Mouse (Mus musculus) lung, adult 18-20 months (tissue): ENCODE results near the gene Hbq1b.

Source experiments
- DNase-seq, 2 experiments: peaks; one replicate each; pipeline ENCODE4 v3.0.0; 2022; ENCODE audit warnings: mixed read lengths in 2 of 2

Hbq1b gene

DNA sequence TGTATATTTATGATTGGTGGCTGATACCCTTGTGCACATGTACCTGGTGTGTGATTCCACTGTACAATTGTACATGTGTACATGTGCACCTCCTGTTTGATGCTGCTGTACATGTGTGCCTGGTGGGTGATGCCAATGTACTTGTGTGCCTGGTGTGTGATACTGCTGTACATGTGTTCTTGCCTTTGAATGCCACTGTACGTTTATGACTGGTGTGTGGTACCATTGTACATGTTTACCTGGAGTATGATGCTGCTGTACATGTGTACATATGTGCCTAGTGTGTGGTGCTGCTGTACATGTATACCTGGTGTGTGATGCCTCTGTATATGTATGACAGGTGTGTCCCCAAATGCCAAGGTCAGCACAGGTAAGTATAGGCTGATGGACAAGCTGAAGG lies 14.7 kb downstream of the Hbq1b start:
- DNase-seq, result no peak

DNA sequence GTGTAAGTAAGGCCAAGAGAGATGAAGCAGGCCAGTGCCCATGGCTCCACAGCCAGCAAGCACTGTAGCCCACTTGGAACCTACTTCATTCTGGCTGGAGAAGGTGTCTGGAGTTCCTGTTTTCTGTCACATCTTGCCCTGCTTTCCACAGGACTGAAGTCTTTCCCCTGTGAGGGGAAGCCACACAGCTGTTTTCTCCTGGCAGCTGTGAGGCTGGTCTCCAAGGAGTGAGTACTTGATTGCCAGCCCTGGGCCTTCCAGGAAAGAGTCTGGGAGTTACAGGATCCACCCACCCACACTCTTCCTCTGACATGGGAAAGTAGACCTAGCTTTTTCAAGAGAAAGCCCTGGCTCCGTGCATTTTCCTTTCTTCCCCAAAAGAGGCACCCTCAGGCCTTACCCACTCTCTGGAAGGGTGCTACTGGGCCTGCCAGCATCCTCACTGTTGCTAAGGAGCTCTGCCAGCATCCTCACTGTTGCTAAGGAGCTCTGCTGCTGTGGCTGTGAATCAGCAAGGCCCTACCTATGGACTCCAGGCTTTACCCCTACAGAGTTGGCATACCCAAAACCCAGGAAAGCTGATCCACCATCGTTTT lies 16.2 kb downstream of the Hbq1b start:
- DNase-seq, result peak; percentile 15 to 35

GRCm38 (mm10) chr11:32303455-32303854 lies 16.7 kb downstream of the Hbq1b start:
- DNase-seq, result no peak

GRCm38 (mm10) chr11:32307006-32307405 lies 20.2 kb downstream of the Hbq1b start:
- DNase-seq, result no peak

DNA sequence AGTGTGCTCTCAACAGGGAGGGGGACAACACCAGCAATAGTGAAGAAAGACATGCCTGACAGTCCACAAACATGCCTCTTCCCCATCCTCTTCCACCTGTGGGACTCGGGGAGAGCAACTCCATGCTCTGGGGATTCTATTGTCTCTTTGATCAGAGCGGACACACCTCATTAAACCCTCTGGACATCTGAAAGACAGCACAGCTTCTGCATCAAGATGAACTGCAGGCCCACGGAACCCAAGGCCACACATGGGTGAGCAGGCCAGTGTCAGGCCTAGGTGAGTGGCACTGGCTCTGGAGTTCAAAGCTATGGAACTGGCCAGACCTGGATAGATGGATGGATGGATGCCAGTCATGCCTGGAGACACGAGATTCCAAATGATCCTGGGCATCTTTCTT lies 22.7 kb downstream of the Hbq1b start:
- no peak for DNase-seq

- DNase-seq, result no peak
These were observed 23.2 kb downstream of the Hbq1b start for GRCm38 (mm10) chr11:32309928-32310327.

GRCm38 (mm10) chr11:32316009-32316408 lies 29.2 kb downstream of the Hbq1b start:
- DNase-seq, result no peak

- no peak for DNase-seq
These were observed 33.9 kb downstream of the Hbq1b start for GRCm38 (mm10) chr11:32320507-32321195.

GRCm38 (mm10) chr11:32321196-32321565 lies 34.4 kb downstream of the Hbq1b start:
- peak; percentile 12 to 39 for DNase-seq

DNA sequence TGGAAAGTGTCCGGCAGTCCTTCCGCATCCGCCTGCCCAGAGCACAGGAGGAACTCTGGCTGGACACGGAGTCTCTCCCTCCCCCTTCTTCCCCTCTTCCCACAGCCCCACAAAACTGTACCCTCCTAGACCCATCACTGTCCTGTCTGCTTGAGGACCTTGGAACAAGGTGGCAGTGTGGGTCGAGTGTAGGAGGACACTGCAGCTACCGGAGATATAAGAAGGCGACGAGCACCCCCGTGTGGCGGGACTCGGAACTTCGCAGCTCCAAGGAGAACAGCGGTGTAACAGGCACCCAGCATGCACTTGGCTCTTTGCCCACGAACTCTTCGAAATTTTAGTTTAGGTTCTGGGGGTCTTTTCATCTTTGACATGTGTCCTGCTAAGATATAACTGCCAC lies 37.8 kb downstream of the Hbq1b start:
- peak; percentile 76 to 81 for DNase-seq

GRCm38 (mm10) chr11:32331075-32331474 lies 44.3 kb downstream of the Hbq1b start:
- DNase-seq, result peak; percentile 17 to 26

DNA sequence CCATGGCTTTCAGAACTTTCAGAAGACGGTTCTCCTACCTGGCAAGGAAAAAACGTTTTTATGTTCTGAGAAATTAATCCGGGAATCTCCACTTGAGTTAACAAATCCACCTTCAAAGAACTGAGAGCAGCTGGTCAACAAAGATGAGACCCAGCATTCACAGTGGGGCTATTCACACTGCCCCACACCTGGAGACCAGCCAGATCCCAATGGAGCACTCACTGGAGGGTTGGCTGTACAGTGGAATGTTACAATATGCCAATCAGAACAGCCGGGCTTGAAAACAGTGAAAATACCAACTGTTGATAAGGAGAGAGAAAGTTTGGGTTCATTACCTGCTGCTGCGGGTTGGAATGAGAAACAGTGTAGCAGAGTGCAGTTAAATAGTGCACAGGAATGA lies 45.1 kb downstream of the Hbq1b start:
- no peak for DNase-seq

GRCm38 (mm10) chr11:32333235-32333634 lies 46.5 kb downstream of the Hbq1b start:
- no peak for DNase-seq

DNA sequence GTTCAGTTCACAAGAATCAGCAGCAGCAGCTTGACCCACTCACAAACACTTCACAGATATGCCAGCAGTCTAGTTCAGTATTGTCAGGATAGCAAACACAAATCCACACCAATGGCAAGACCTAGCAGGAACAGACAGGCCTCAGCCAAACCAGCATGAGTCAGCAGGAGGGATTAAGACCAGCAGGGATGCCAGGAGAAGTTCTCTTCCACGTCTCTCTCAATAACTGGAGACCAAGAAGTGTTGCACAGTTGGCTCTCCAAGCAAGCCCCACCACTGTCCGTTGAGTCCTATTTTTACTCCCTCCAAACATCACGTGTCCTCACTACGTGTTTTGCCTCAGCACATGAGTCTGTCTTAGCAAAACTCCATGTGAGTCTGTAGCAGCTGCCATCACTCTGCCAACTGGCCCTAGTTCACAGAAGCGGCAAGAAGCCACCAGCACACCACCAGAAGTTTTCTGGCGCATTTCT lies 49.7 kb downstream of the Hbq1b start:
- peak; percentile 29 to 54 for DNase-seq
